ENCODE assay signal across 17 mouse cellular contexts in genomic region chr17:60018752-60019323, GRCm38 (mm10).
DNase-seq lines count a peak whose midpoint lies in the region; ATAC-seq and TF ChIP-seq lines count a peak whose summit lies in the region.
"Had no signal": no experiment of that assay in that cellular context is flagged by ENCODE, and none has a peak within 500 bp of the region (broad histone marks: within the 10 kb centered on the region; RNA-seq: fewer than 3 reads in every experiment).

No protein-coding gene starts in this region.

- no peaks in the 10 kb centered on the region for H3K27me3 ChIP-seq in hindbrain, embryonic 14.5 days (ENCODE audit: control insufficient read depth, insufficient read depth, low read length)
- H3K27me3 ChIP-seq in hindbrain, embryonic 11.5 days (ENCODE audit: control insufficient read depth, insufficient read depth, low read length), result no peaks in the 10 kb centered on the region
- H3K27me3 ChIP-seq: limb, embryonic 13.5 days; liver, embryonic 13.5 days had no signal

- peak; percentile 29 for DNase-seq in hindbrain, embryonic 14.5 days (ENCODE audit: low spot score)
- no peak for DNase-seq in hindbrain, embryonic 11.5 days (ENCODE audit: low spot score)
- peak; percentile 63 for DNase-seq in brain, embryonic 14.5 days (ENCODE audit: low read depth)
- DNase-seq in forelimb bud, embryonic 11.5 days (ENCODE audit: low read depth, low spot score), result peak; percentile 1
- peak; percentile 41 for DNase-seq in retina, embryonic 14.5 days (ENCODE audit: low spot score)
- no peak for DNase-seq in adrenal gland, adult (ENCODE audit: inconsistent age in 2 of 2, low spot score in 1 of 2)
- DNase-seq in T-cell, adult 2 months (ENCODE audit: low spot score), result no peak
- DNase-seq: adrenal gland, postnatal 36 days; cerebellum, adult 2 months; kidney, adult 2 months; kidney, postnatal 10 days; liver, embryonic 13.5 days; lung, embryonic 14.5 days; lung, postnatal 36 days; thymus, postnatal 14 days had no signal

- no peak overlapping the region for H3K27ac ChIP-seq in hindbrain, embryonic 14.5 days
- H3K27ac ChIP-seq in hindbrain, embryonic 11.5 days (ENCODE audit: low read depth, low read length), result no peak overlapping the region
- H3K27ac ChIP-seq: limb, embryonic 13.5 days; liver, embryonic 13.5 days had no signal

- ATAC-seq in hindbrain, embryonic 14.5 days (ENCODE audit: low FRiP score), result peak; percentile 27; the same call in 1 of the 2 replicates
- ATAC-seq in hindbrain, embryonic 11.5 days (ENCODE audit: low FRiP score), result no peak

- TF ChIP-seq CTCF in brain, embryonic 14.5 days (IDR thresholded peaks at IDR 0.05; ENCODE audit: borderline replicate concordance, extremely low read depth, insufficient read depth, insufficient read length), result no peak

- no peaks in the 10 kb centered on the region for H3K4me1 ChIP-seq in hindbrain, embryonic 14.5 days (replicated peaks; ENCODE audit: control insufficient read depth, insufficient read depth, low read length)
- no peaks in the 10 kb centered on the region for H3K4me1 ChIP-seq in hindbrain, embryonic 11.5 days (replicated peaks; ENCODE audit: control insufficient read depth, insufficient read depth, low read length)
- H3K4me1 ChIP-seq: liver, embryonic 13.5 days had no signal

- WGBS in hindbrain, embryonic 14.5 days, result 46% methylated on average over 6 of the region's 6 CpGs
- WGBS in hindbrain, embryonic 11.5 days, result 73% methylated on average over 6 of the region's 6 CpGs

- no peak overlapping the region for H3K9ac ChIP-seq in hindbrain, embryonic 14.5 days
- H3K9ac ChIP-seq in hindbrain, embryonic 11.5 days (ENCODE audit: low read depth, low read length), result no peak overlapping the region
- H3K9ac ChIP-seq: limb, embryonic 13.5 days; liver, embryonic 13.5 days; lung, embryonic 14.5 days had no signal

- no peaks in the 10 kb centered on the region for H3K36me3 ChIP-seq in hindbrain, embryonic 14.5 days (replicated peaks; ENCODE audit: control insufficient read depth, insufficient read depth)
- H3K36me3 ChIP-seq in hindbrain, embryonic 11.5 days (ENCODE audit: control insufficient read depth, insufficient read depth, low read length), result no peaks in the 10 kb centered on the region
- H3K36me3 ChIP-seq: G1E; limb, embryonic 13.5 days; liver, embryonic 13.5 days had no signal

- no peak overlapping the region for H3K4me3 ChIP-seq in hindbrain, embryonic 14.5 days (replicated peaks; ENCODE audit: low read length)
- H3K4me3 ChIP-seq in hindbrain, embryonic 11.5 days (ENCODE audit: low read depth, low read length), result no peak overlapping the region
- H3K4me3 ChIP-seq: limb, embryonic 13.5 days; liver, embryonic 13.5 days had no signal

- TF ChIP-seq POLR2A in brain, embryonic 14.5 days (IDR thresholded peaks at IDR 0.05; ENCODE audit: borderline replicate concordance, extremely low read depth, insufficient read depth, insufficient read length, poor library complexity, severe bottlenecking), result no peak

- no peaks in the 10 kb centered on the region for H3K9me3 ChIP-seq in hindbrain, embryonic 14.5 days (ENCODE audit: control insufficient read depth, low read length)
- H3K9me3 ChIP-seq in hindbrain, embryonic 11.5 days (ENCODE audit: control insufficient read depth, low read length), result no peaks in the 10 kb centered on the region
- H3K9me3 ChIP-seq: limb, embryonic 13.5 days; liver, embryonic 13.5 days had no signal

- no peak overlapping the region for H3K4me2 ChIP-seq in hindbrain, embryonic 14.5 days (replicated peaks)
- H3K4me2 ChIP-seq in hindbrain, embryonic 11.5 days (replicated peaks; ENCODE audit: low read depth, low read length), result no peak overlapping the region
- H3K4me2 ChIP-seq: limb, embryonic 13.5 days; liver, embryonic 13.5 days; lung, embryonic 14.5 days had no signal

Comparison
In these comparisons a context has a peak if more than half of its experiments do, and no peak if none do; other contexts are left out.
1. DNase-seq: peak in hindbrain, embryonic 14.5 days (single experiment), brain, embryonic 14.5 days (single experiment), forelimb bud, embryonic 11.5 days (single experiment) and retina, embryonic 14.5 days (single experiment); none in hindbrain, embryonic 11.5 days (single experiment), adrenal gland, adult (0 of 2) and T-cell, adult 2 months (single experiment).